Comparison of ENCODE assay signal across 27 mouse cellular contexts in genomic region chr17:11038272-11038671, GRCm38 (mm10).
A peak's percentile ranks its signal among the peaks of the same experiment; 100 is the strongest.
DNase-seq lines count a peak whose midpoint lies in the region; ATAC-seq lines count a peak whose summit lies in the region.
"Had no signal": no experiment of that assay in that cellular context is flagged by ENCODE, and none has a peak within 500 bp of the region (broad histone marks: within the 10 kb centered on the region; RNA-seq: fewer than 3 reads in every experiment).

No protein-coding gene starts in this region.

- H3K27me3 ChIP-seq in lung, embryonic 15.5 days, result no peaks in the 10 kb centered on the region
- H3K27me3 ChIP-seq: embryonic facial prominence, embryonic 12.5 days; forebrain, embryonic 12.5 days; intestine, embryonic 15.5 days; limb, embryonic 12.5 days; neural tube, embryonic 12.5 days had no signal

- 85% methylated on average over 1 of the region's 1 CpGs for WGBS in lung, embryonic 15.5 days

- H3K27ac ChIP-seq in lung, embryonic 15.5 days, result no peak overlapping the region
- H3K27ac ChIP-seq: embryonic facial prominence, embryonic 12.5 days; forebrain, embryonic 12.5 days; heart, embryonic 10.5 days; hindbrain, embryonic 10.5 days; intestine, embryonic 15.5 days; limb, embryonic 12.5 days; liver, embryonic 14.5 days; neural tube, embryonic 12.5 days had no signal

- 0 out of 2 replicates have a peak, but pooled peaks have one; percentile 35 for ATAC-seq in lung, embryonic 15.5 days (ENCODE audit: borderline replicate concordance, extremely low read depth, low FRiP score, low TSS enrichment)
- ATAC-seq: hindbrain, embryonic 16.5 days; intestine, embryonic 15.5 days had no signal

- H3K36me3 ChIP-seq in lung, embryonic 15.5 days, result no peaks in the 10 kb centered on the region
- H3K36me3 ChIP-seq: embryonic facial prominence, embryonic 12.5 days; forebrain, embryonic 12.5 days; heart, embryonic 10.5 days; hindbrain, embryonic 10.5 days; intestine, embryonic 15.5 days; limb, embryonic 12.5 days; neural tube, embryonic 12.5 days had no signal

- no peak overlapping the region for H3K9ac ChIP-seq in lung, embryonic 15.5 days
- H3K9ac ChIP-seq: embryonic facial prominence, embryonic 12.5 days; forebrain, embryonic 12.5 days; intestine, embryonic 15.5 days; limb, embryonic 12.5 days; liver, embryonic 14.5 days; neural tube, embryonic 12.5 days had no signal

- DNase-seq in adrenal gland, adult 2 months, result peak; percentile 9
- DNase-seq in adrenal gland, postnatal 25 days, result no peak
- DNase-seq in adipocyte (ENCODE audit: low spot score), result peak; percentile 55
- peak; percentile 67 for DNase-seq in lung, postnatal 36 days
- DNase-seq in urinary bladder, postnatal 36 days (ENCODE audit: low spot score in 2 of 2), result no peak
- no peak for DNase-seq in layer of hippocampus, adult 8-10 months (ENCODE audit: low spot score in 2 of 2)
- DNase-seq in yolk sac, embryonic 10.5 days (ENCODE audit: low spot score), result no peak
- DNase-seq: cerebellum, adult 11-12 months; cerebellum, postnatal 14 days; heart, postnatal 10 days; kidney, postnatal 36 days; midbrain, embryonic 14.5 days; retina, postnatal 1 day; right cerebral cortex, postnatal 25 days; spleen, adult 18-20 months; thymus, adult 18-20 months; thymus, postnatal 4 days had no signal

- H3K4me2 ChIP-seq in lung, embryonic 15.5 days, result no peak overlapping the region
- H3K4me2 ChIP-seq: embryonic facial prominence, embryonic 12.5 days; forebrain, embryonic 12.5 days; intestine, embryonic 15.5 days; limb, embryonic 12.5 days; neural tube, embryonic 12.5 days had no signal

- no peaks in the 10 kb centered on the region for H3K4me1 ChIP-seq in lung, embryonic 15.5 days
- H3K4me1 ChIP-seq: embryonic facial prominence, embryonic 12.5 days; forebrain, embryonic 12.5 days; heart, embryonic 10.5 days; hindbrain, embryonic 10.5 days; intestine, embryonic 15.5 days; limb, embryonic 12.5 days; neural tube, embryonic 12.5 days had no signal

- H3K4me3 ChIP-seq in lung, embryonic 15.5 days, result no peak overlapping the region
- H3K4me3 ChIP-seq: embryonic facial prominence, embryonic 12.5 days; forebrain, embryonic 12.5 days; heart, embryonic 10.5 days; hindbrain, embryonic 10.5 days; intestine, embryonic 15.5 days; limb, embryonic 12.5 days; neural tube, embryonic 12.5 days had no signal

- no peaks in the 10 kb centered on the region for H3K9me3 ChIP-seq in lung, embryonic 15.5 days
- H3K9me3 ChIP-seq: embryonic facial prominence, embryonic 12.5 days; forebrain, embryonic 12.5 days; heart, embryonic 10.5 days; hindbrain, embryonic 10.5 days; intestine, embryonic 15.5 days; limb, embryonic 12.5 days; neural tube, embryonic 12.5 days had no signal

Comparison
In these comparisons a context has a peak if more than half of its experiments do, and no peak if none do; other contexts are left out.
1. DNase-seq: peak in adrenal gland, adult 2 months (single experiment), adipocyte (single experiment) and lung, postnatal 36 days (single experiment); none in adrenal gland, postnatal 25 days (single experiment), urinary bladder, postnatal 36 days (0 of 2), layer of hippocampus, adult 8-10 months (0 of 2) and yolk sac, embryonic 10.5 days (single experiment).